Mouse (Mus musculus) liver, embryonic 14.5 days (tissue): ENCODE measurements around the gene Rfwd3. TPM values are rescaled to one million over a fixed set of nuclear protein-coding genes. Genes with fewer than 3 reads are reported as not detected.

ENCODE experiments used
- ATAC-seq: fragments of 200-750 bp; cut with Nextera tagmentation; 2 replicates; pipeline ENCODE4 v1.8.0; 2017; ENCODE audit warnings: moderate number of reproducible peaks, mild to moderate bottlenecking, moderate library complexity; ENCODE audit not compliant: insufficient read depth
- DNase-seq, 3 experiments: peaks; one replicate each; pipeline ENCODE4 v3.0.0-alpha.2; 2012 to 2013; ENCODE audit warnings: low read depth in 3 of 3, low spot score in 3 of 3
- H3K27ac ChIP-seq: fragments of 300-500 bp; sonication (generic); 2 replicates; pipeline ENCODE4 v1.5.1; 2014; ENCODE audit warnings: moderate library complexity, mild to moderate bottlenecking, control low read depth, inconsistent platforms
- H3K27me3 ChIP-seq: fragments of 300-500 bp; sonication (generic); 2 replicates; pipeline ENCODE4 v1.6.1; 2014; ENCODE audit warnings: mild to moderate bottlenecking, low read length, moderate library complexity; ENCODE audit not compliant: control insufficient read depth, insufficient read depth
- H3K36me3 ChIP-seq: fragments of 300-500 bp; sonication (generic); replicated peaks from 2 replicates; pipeline ENCODE4 v1.6.1; 2014; ENCODE audit warnings: low read depth; ENCODE audit not compliant: control insufficient read depth, insufficient read depth
- H3K4me1 ChIP-seq, 2 experiments: fragments of 200-500 bp in 1 of 2; fragments of 300-500 bp in 1 of 2; sonication (generic) in 1 of 2; replicated peaks; 2 replicates each; pipeline ENCODE4 v1.6.1; 2012 to 2014; ENCODE audit warnings: antibody characterized with exemption in 1 of 2, inconsistent platforms in 1 of 2, low read length in 1 of 2; ENCODE audit not compliant: control insufficient read depth in 2 of 2, insufficient read depth in 2 of 2
- H3K4me2 ChIP-seq: fragments of 300-500 bp; sonication (generic); 2 replicates; pipeline ENCODE4 v1.6.1; 2014; ENCODE audit warnings: low read depth, mild to moderate bottlenecking, control low read depth, moderate library complexity
- H3K4me3 ChIP-seq, 2 experiments: fragments of 200-500 bp in 1 of 2; fragments of 300-500 bp in 1 of 2; sonication (generic) in 1 of 2; 2 replicates each; pipeline ENCODE4 v1.5.1; 2012 to 2014; ENCODE audit warnings: low read depth in 2 of 2, low read length in 2 of 2, mild to moderate bottlenecking in 2 of 2, control low read depth in 1 of 2, inconsistent platforms in 1 of 2, moderate library complexity in 1 of 2; ENCODE audit not compliant: insufficient read depth in 1 of 2
- H3K9ac ChIP-seq: fragments of 300-500 bp; sonication (generic); replicated peaks from 2 replicates; pipeline ENCODE4 v1.6.1; 2014; ENCODE audit warnings: mild to moderate bottlenecking, control low read depth, moderate library complexity
- H3K9me3 ChIP-seq: fragments of 300-500 bp; sonication (generic); 2 replicates; pipeline ENCODE4 v1.6.1; 2016; ENCODE audit warnings: low read length, mixed read lengths; ENCODE audit not compliant: control insufficient read depth
- CTCF ChIP-seq: IDR thresholded peaks from 2 replicates; pipeline ENCODE4 v1.5.1; 2016; ENCODE audit warnings: antibody characterized with exemption, low read depth, control low read depth
- EP300 ChIP-seq: IDR thresholded peaks from 2 replicates; pipeline ENCODE4 v1.6.1; 2016; ENCODE audit warnings: antibody characterized with exemption, low read depth
- WGBS: fragments of 180-500 bp; shearing (Covaris S2); extraction: QIAGEN DNeasy Blood & Tissue Kit; methylation state at CpG from one replicate; pipeline ENCODE4 v1.1.7; 2014; ENCODE audit not compliant: insufficient replicate concordance; 5-methylcytosine and 5-hydroxymethylcytosine counted together
- polyA plus RNA-seq, 2 experiments: library from polyadenylated mRNA; depleted of rRNA in 1 of 2; stranded (reverse) in 1 of 2; unstranded in 1 of 2; fragments of >200 nt; fragmentation: Nextera tagmentation in 1 of 2; extraction: Ambion mirVana in 1 of 2; gene quantifications; 2 replicates each; pipeline versions ENCODE4 v1.2.1 to v1.2.3; 2012 to 2014

Rfwd3 gene
- polyA plus RNA-seq (2012; rRNA removed) (16.9 and 24.5 TPM in 2 replicates), polyA plus RNA-seq (2014; fragmentation: Nextera tagmentation; extraction: Ambion mirVana) (43.8 and 49.9 TPM in 2 replicates)

- peaks cover 21% of the 10 kb centered on the region for H3K36me3 ChIP-seq
- DNase-seq (peak; percentile 96 to 97 (median 96)), ATAC-seq (peak; percentile 98)
- peak within 1 kb of the TSS; percentile 77 for H3K4me2 ChIP-seq
- no peak for TF ChIP-seq EP300
- TF ChIP-seq CTCF: 0 out of 2 replicates have a peak, but pooled peaks have one; percentile 27
- H3K9me3 ChIP-seq: no peaks in the 10 kb centered on the region
- H3K9ac ChIP-seq: peak within 1 kb of the TSS; percentile 99
- no peaks in the 10 kb centered on the region for H3K27me3 ChIP-seq
- peak within 1 kb of the TSS; percentile 88 to 94 for H3K4me3 ChIP-seq
- WGBS: under 1% methylated on average over 67 of the region's 67 CpGs
- H3K4me1 ChIP-seq: peaks cover 7 to 14% of the 10 kb centered on the region in 2 experiments; a peak in 3 of 4 replicates
- H3K27ac ChIP-seq: peak within 1 kb of the TSS; percentile 84
Observed at GRCm38 (mm10) chr8:111299821-111300568, at the start of gene Rfwd3. TSS of gene Rfwd3 (minus strand) at chr8:111300222.

GRCm38 (mm10) chr8:111343225-111343624 lies 43.2 kb upstream of the Rfwd3 start:
- peak; percentile 38 to 45 (median 45) for DNase-seq
- TF ChIP-seq EP300 (no peak), CTCF (peak; percentile 90)
- Histone ChIP-seq H3K9me3 (no peaks in the 10 kb centered on the region), H3K9ac (no peak overlapping the region), H3K4me2 (no peak overlapping the region), H3K27me3 (no peaks in the 10 kb centered on the region), H3K4me3 (no peak overlapping the region), H3K36me3 (no peaks in the 10 kb centered on the region), H3K4me1 (peaks cover 0 to 3% of the 10 kb centered on the region in 2 experiments; a peak in 2 of 4 replicates), H3K27ac (no peak overlapping the region)
- ATAC-seq: no peak
- WGBS: 2% methylated on average over 5 of the region's 5 CpGs

GRCm38 (mm10) chr8:111340186-111340585 lies 40.2 kb upstream of the Rfwd3 start:
- H3K9me3 ChIP-seq: no peaks in the 10 kb centered on the region
- H3K36me3 ChIP-seq: no peaks in the 10 kb centered on the region
- ATAC-seq: no peak
- H3K9ac ChIP-seq: no peak overlapping the region
- TF ChIP-seq CTCF (no peak), EP300 (no peak)
- DNase-seq: no peak
- no peak overlapping the region for H3K27ac ChIP-seq
- no peak overlapping the region for H3K4me3 ChIP-seq
- no peak overlapping the region for H3K4me2 ChIP-seq
- H3K4me1 ChIP-seq: peaks cover 0 to 6% of the 10 kb centered on the region in 2 experiments; a peak in 2 of 4 replicates
- H3K27me3 ChIP-seq: no peaks in the 10 kb centered on the region
- 55% methylated on average over 3 of the region's 3 CpGs for WGBS

DNA sequence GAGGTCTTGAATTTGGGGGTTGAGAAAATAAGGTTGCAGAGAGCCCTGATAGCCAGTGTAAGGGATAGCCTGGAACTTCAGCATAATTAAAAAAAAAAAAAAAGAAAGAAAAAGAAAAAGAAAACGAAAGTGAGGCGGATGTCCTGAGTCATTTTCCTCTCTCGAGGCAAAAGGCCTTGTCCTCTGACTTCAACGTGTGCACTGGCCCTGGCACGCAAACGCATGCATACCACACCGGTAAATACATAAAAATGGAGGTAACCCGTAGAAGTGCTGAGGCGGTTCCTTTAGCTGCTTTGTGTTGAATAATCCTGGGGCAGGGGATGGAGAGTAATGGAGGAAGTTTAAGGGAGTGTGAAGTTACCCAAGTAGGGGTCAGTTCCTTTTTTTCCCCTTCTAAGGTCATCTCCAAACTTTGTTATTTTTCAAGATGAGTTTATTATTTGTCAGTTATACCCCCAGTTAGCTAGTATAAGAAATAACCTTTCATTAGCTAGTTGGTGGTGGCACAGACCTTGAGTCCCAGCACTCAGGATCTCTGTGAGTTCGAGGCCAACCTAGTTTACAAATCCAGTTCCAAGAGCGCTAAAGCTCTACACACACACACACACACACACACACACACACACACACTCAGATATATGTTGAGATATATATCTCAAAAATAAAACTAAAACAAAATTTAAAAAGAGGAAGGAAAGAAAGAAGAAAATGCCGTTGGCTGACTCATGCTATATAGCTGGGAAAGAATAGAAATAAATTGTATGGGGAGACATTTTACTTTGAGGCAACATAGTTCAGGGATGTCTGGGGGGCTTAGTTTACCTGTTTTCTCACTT lies 38.6 kb upstream of the Rfwd3 start:
- Histone ChIP-seq H3K9ac (peak overlapping the region; percentile 49), H3K4me2 (peak overlapping the region; percentile 86), H3K27me3 (no peaks in the 10 kb centered on the region), H3K4me3 (peak overlapping the region; percentile 58 to 66), H3K4me1 (peaks cover 0 to 6% of the 10 kb centered on the region in 2 experiments; a peak in 2 of 4 replicates), H3K27ac (no peak overlapping the region), H3K36me3 (no peaks in the 10 kb centered on the region), H3K9me3 (no peaks in the 10 kb centered on the region)
- 29% methylated on average over 12 of the region's 12 CpGs for WGBS
- no peak for ATAC-seq
- DNase-seq: no peak
- TF ChIP-seq EP300 (no peak), CTCF (no peak)
